Mouse (Mus musculus) B cell, adult (primary cell): ENCODE data around the gene Gm38100. TPM values are rescaled to one million over a fixed set of nuclear protein-coding genes. Genes with fewer than 3 reads are reported as not detected.

Experiments
- total RNA-seq: library from RNA; stranded (reverse); gene quantifications from 4 replicates; pipeline ENCODE4 v1.2.4, GENCODE M21; 2023; ENCODE audit not compliant: inconsistent age

Gene Gm38100
- total RNA-seq, result not detected in 4 replicates

GRCm38 (mm10) chr1:175920029-175920428, at the start of gene Gm38100:
Gene Gm38100, plus strand, starts transcription at chr1:175920329.

GRCm38 (mm10) chr1:175880453-175881296, 39.5 kb upstream of the Gm38100 start, which contains the start of gene Exo1:
Gene Exo1, plus strand, starts transcription at chr1:175880581.

Other genes starting within 250 kb of the Gm38100 start
- 1.0 to 4.3 TPM (median 2.1 TPM) in 4 replicates for gene Opn3, start 227.6 kb upstream of the Gm38100 start, total RNA-seq
- 5.8 to 10.0 TPM (median 7.7 TPM) in 4 replicates for gene Chml, start 227.4 kb upstream of the Gm38100 start, total RNA-seq
- gene Wdr64, start 221.7 kb upstream of the Gm38100 start, total RNA-seq, result not detected in 4 replicates
- gene Exo1, start 39.7 kb upstream of the Gm38100 start, total RNA-seq, result 4.4 to 7.0 TPM (median 4.5 TPM) in 4 replicates
- gene Rbm8a2, start 58.8 kb downstream of the Gm38100 start, total RNA-seq, result not detected in 4 replicates